Mouse (Mus musculus) liver, postnatal 0 days (tissue): ENCODE results near the gene Sptssb. TPM values are rescaled to one million over a fixed set of nuclear protein-coding genes. Genes with fewer than 3 reads are reported as not detected.

Experiments used
- ATAC-seq: fragments of 200-750 bp; cut with Nextera tagmentation; 2 replicates; pipeline ENCODE4 v1.8.0; 2017; ENCODE audit warnings: mild to moderate bottlenecking, moderate library complexity
- DNase-seq: peaks from one replicate; pipeline ENCODE4 v3.0.0-alpha.2; 2016
- H3K27ac ChIP-seq: fragments of 300-500 bp; sonication (generic); 2 replicates; pipeline ENCODE4 v1.5.1; 2014; ENCODE audit warnings: antibody characterized with exemption, moderate library complexity, mild to moderate bottlenecking, low read depth
- H3K27me3 ChIP-seq: fragments of 300-500 bp; sonication (generic); 2 replicates; pipeline ENCODE4 v1.6.1; 2014; ENCODE audit warnings: low read length, control low read depth, mixed read lengths; ENCODE audit not compliant: insufficient read depth
- H3K36me3 ChIP-seq: fragments of 300-500 bp; sonication (generic); replicated peaks from 2 replicates; pipeline ENCODE4 v1.6.1; 2014; ENCODE audit warnings: mild to moderate bottlenecking, control low read depth, low read length, moderate library complexity, mixed read lengths; ENCODE audit not compliant: insufficient read depth
- H3K4me1 ChIP-seq: fragments of 300-500 bp; sonication (generic); 2 replicates; pipeline ENCODE4 v1.6.1; 2014; ENCODE audit warnings: antibody characterized with exemption, mild to moderate bottlenecking, control low read depth; ENCODE audit not compliant: insufficient read depth
- H3K4me2 ChIP-seq: fragments of 300-500 bp; sonication (generic); 2 replicates; pipeline ENCODE4 v1.6.1; 2014; ENCODE audit warnings: low read depth, mild to moderate bottlenecking, low read length, moderate library complexity, mixed read lengths
- H3K4me3 ChIP-seq: fragments of 300-500 bp; sonication (generic); 2 replicates; pipeline ENCODE4 v1.5.1; 2014; ENCODE audit warnings: low read depth, low read length
- H3K9ac ChIP-seq: fragments of 300-500 bp; sonication (generic); replicated peaks from 2 replicates; pipeline ENCODE4 v1.6.1; 2014; ENCODE audit warnings: mild to moderate bottlenecking, moderate library complexity
- H3K9me3 ChIP-seq: fragments of 300-500 bp; sonication (generic); 2 replicates; pipeline ENCODE4 v1.6.1; 2016; ENCODE audit warnings: mild to moderate bottlenecking, control low read depth, low read length, mixed read lengths
- CTCF ChIP-seq: sonication (generic); IDR thresholded peaks from 2 replicates; pipeline ENCODE4 v1.5.1; 2016; ENCODE audit warnings: antibody characterized with exemption, low read depth
- EP300 ChIP-seq: IDR thresholded peaks from 2 replicates; pipeline ENCODE4 v1.6.1; 2016; ENCODE audit warnings: antibody characterized with exemption, low read depth, mild to moderate bottlenecking
- WGBS: fragments of 180-500 bp; shearing (Covaris S2); extraction: QIAGEN DNeasy Blood & Tissue Kit; methylation state at CpG from one replicate; pipeline ENCODE4 v1.1.7; 2014; ENCODE audit not compliant: insufficient replicate concordance; 5-methylcytosine and 5-hydroxymethylcytosine counted together
- polyA plus RNA-seq: library from polyadenylated mRNA; unstranded; fragments of >200 nt; fragmentation: Nextera tagmentation; extraction: Ambion mirVana; gene quantifications from 2 replicates; pipeline ENCODE4 v1.2.1, GENCODE M21; 2015

Sptssb gene
- polyA plus RNA-seq, 1 experiment from 2014 or later: 0.22 TPM

- Histone ChIP-seq H3K27ac (no peak overlapping the region), H3K9me3 (no peaks in the 10 kb centered on the region), H3K9ac (no peak overlapping the region), H3K27me3 (no peaks in the 10 kb centered on the region), H3K4me1 (no peaks in the 10 kb centered on the region), H3K4me3 (no peak overlapping the region), H3K36me3 (no peaks in the 10 kb centered on the region), H3K4me2 (no peak overlapping the region)
- no peak for DNase-seq
- ATAC-seq: no peak
- 77% methylated on average over 2 of the region's 2 CpGs for WGBS
- no peak for TF ChIP-seq CTCF
- TF ChIP-seq EP300: no peak
Measured at GRCm38 (mm10) chr3:69877538-69877937, 17.8 kb upstream of the Sptssb start.

GRCm38 (mm10) chr3:69874721-69875120 is 15.0 kb upstream of the Sptssb start:
- Histone ChIP-seq H3K4me2 (no peak overlapping the region), H3K4me3 (no peak overlapping the region), H3K27ac (no peak overlapping the region), H3K9ac (no peak overlapping the region), H3K27me3 (no peaks in the 10 kb centered on the region), H3K4me1 (no peaks in the 10 kb centered on the region), H3K36me3 (no peaks in the 10 kb centered on the region), H3K9me3 (no peaks in the 10 kb centered on the region)
- 44% methylated on average over 3 of the region's 3 CpGs for WGBS
- ATAC-seq (no peak), DNase-seq (no peak)
- TF ChIP-seq EP300 (no peak), CTCF (no peak)

GRCm38 (mm10) chr3:69872661-69873327 is 13.1 kb upstream of the Sptssb start:
- ATAC-seq: no peak
- no peak overlapping the region for H3K4me2 ChIP-seq
- H3K27me3 ChIP-seq: no peaks in the 10 kb centered on the region
- H3K4me3 ChIP-seq: no peak overlapping the region
- no peaks in the 10 kb centered on the region for H3K4me1 ChIP-seq
- WGBS: 59% methylated on average over 6 of the region's 6 CpGs
- no peaks in the 10 kb centered on the region for H3K36me3 ChIP-seq
- no peak overlapping the region for H3K9ac ChIP-seq
- no peak overlapping the region for H3K27ac ChIP-seq
- TF ChIP-seq CTCF: no peak
- TF ChIP-seq EP300: no peak
- DNase-seq: no peak
- no peaks in the 10 kb centered on the region for H3K9me3 ChIP-seq

GRCm38 (mm10) chr3:69871174-69871573 is 11.4 kb upstream of the Sptssb start:
- TF ChIP-seq CTCF (no peak), EP300 (no peak)
- Histone ChIP-seq H3K4me3 (no peak overlapping the region), H3K36me3 (no peaks in the 10 kb centered on the region), H3K4me1 (no peaks in the 10 kb centered on the region), H3K9ac (no peak overlapping the region), H3K4me2 (no peak overlapping the region), H3K27ac (no peak overlapping the region), H3K9me3 (no peaks in the 10 kb centered on the region), H3K27me3 (no peaks in the 10 kb centered on the region)
- ATAC-seq (no peak), DNase-seq (no peak)
- 77% methylated on average over 14 of the region's 14 CpGs for WGBS

GRCm38 (mm10) chr3:69869702-69870101 is 10.0 kb upstream of the Sptssb start:
- ATAC-seq (no peak), DNase-seq (no peak)
- no peaks in the 10 kb centered on the region for H3K36me3 ChIP-seq
- H3K27ac ChIP-seq: no peak overlapping the region
- no peak overlapping the region for H3K9ac ChIP-seq
- WGBS: 72% methylated on average over 8 of the region's 8 CpGs
- no peaks in the 10 kb centered on the region for H3K27me3 ChIP-seq
- H3K9me3 ChIP-seq: no peaks in the 10 kb centered on the region
- no peaks in the 10 kb centered on the region for H3K4me1 ChIP-seq
- no peak overlapping the region for H3K4me3 ChIP-seq
- H3K4me2 ChIP-seq: no peak overlapping the region
- TF ChIP-seq CTCF (no peak), EP300 (no peak)

GRCm38 (mm10) chr3:69861789-69862395 is 2.2 kb upstream of the Sptssb start:
- ATAC-seq: no peak
- no peak overlapping the region for H3K4me3 ChIP-seq
- H3K36me3 ChIP-seq: no peaks in the 10 kb centered on the region
- 31% methylated on average over 9 of the region's 9 CpGs for WGBS
- H3K9ac ChIP-seq: no peak overlapping the region
- no peaks in the 10 kb centered on the region for H3K4me1 ChIP-seq
- peak overlapping the region; percentile 76; the same call in 1 of the 2 replicates for H3K4me2 ChIP-seq
- no peak for TF ChIP-seq CTCF
- TF ChIP-seq EP300: no peak
- H3K9me3 ChIP-seq: no peaks in the 10 kb centered on the region
- H3K27me3 ChIP-seq: peaks cover 8% of the 10 kb centered on the region; the same call in 1 of the 2 replicates
- no peak for DNase-seq
- H3K27ac ChIP-seq: no peak overlapping the region
